Mouse (Mus musculus): ENCODE results near the gene Fam185a.

- TF ChIP-seq TAL1 (IDR thresholded peaks at IDR 0.05; ENCODE audit: low read length) (no peak), GATA1 (IDR thresholded peaks at IDR 0.05; ENCODE audit: low read length) (no peak)
Measured at GRCm38 (mm10) chr5:21498925-21499324, 74.2 kb downstream of the Fam185a start.

All from erythroblast, embryonic 14.5 days (primary cell).